Mouse (Mus musculus) hindbrain, postnatal 0 days (tissue): ENCODE measurements at regions not wholly inside any gene's neighbourhood (a gene's known extent, or its start where the extent isn't known, plus 50 kb on each side); places are given as distances from the start of the nearest gene placed in this dataset.

Experiments
- ATAC-seq: fragments of 200-750 bp; cut with Nextera tagmentation; 2 replicates; pipeline ENCODE4 v1.8.0; 2017; ENCODE audit warnings: mild to moderate bottlenecking, moderate TSS enrichment, moderate library complexity
- DNase-seq: peaks from one replicate; pipeline ENCODE4 v3.0.0-alpha.2; 2015; ENCODE audit warnings: low spot score
- H3K27ac ChIP-seq: fragments of 300-500 bp; sonication (generic); 2 replicates; pipeline ENCODE4 v1.5.1; 2014; ENCODE audit warnings: mild to moderate bottlenecking
- H3K27me3 ChIP-seq: fragments of 300-500 bp; sonication (generic); 2 replicates; pipeline ENCODE4 v1.6.1; 2014; ENCODE audit warnings: low read length, mixed read lengths; ENCODE audit not compliant: insufficient read depth
- H3K36me3 ChIP-seq: fragments of 300-500 bp; sonication (generic); 2 replicates; pipeline ENCODE4 v1.6.1; 2014; ENCODE audit warnings: low read length, mixed read lengths; ENCODE audit not compliant: insufficient read depth
- H3K4me1 ChIP-seq: fragments of 300-500 bp; sonication (generic); 2 replicates; pipeline ENCODE4 v1.6.1; 2014; ENCODE audit warnings: antibody characterized with exemption, low read length, mixed read lengths; ENCODE audit not compliant: insufficient read depth
- H3K4me2 ChIP-seq: fragments of 300-500 bp; sonication (generic); 2 replicates; pipeline ENCODE4 v1.6.1; 2014; ENCODE audit warnings: low read depth, mild to moderate bottlenecking, low read length, moderate library complexity, mixed read lengths
- H3K4me3 ChIP-seq: fragments of 300-500 bp; sonication (generic); 2 replicates; pipeline ENCODE4 v1.5.1; 2014; ENCODE audit warnings: low read length
- H3K9ac ChIP-seq: fragments of 300-500 bp; sonication (generic); replicated peaks from 2 replicates; pipeline ENCODE4 v1.6.1; 2014; ENCODE audit warnings: mild to moderate bottlenecking, low read length, moderate library complexity, mixed read lengths
- H3K9me3 ChIP-seq: fragments of 300-500 bp; sonication (generic); 2 replicates; pipeline ENCODE4 v1.6.1; 2016; ENCODE audit warnings: low read length, mixed read lengths
- CTCF ChIP-seq: IDR thresholded peaks from 2 replicates; pipeline ENCODE4 v1.5.1; 2016; ENCODE audit warnings: antibody characterized with exemption, control low read depth, low read depth
- WGBS: fragments of 180-500 bp; shearing (Covaris S2); extraction: QIAGEN DNeasy Blood & Tissue Kit; methylation state at CpG from one replicate; pipeline ENCODE4 v1.1.7; 2014; 5-methylcytosine and 5-hydroxymethylcytosine counted together

DNA sequence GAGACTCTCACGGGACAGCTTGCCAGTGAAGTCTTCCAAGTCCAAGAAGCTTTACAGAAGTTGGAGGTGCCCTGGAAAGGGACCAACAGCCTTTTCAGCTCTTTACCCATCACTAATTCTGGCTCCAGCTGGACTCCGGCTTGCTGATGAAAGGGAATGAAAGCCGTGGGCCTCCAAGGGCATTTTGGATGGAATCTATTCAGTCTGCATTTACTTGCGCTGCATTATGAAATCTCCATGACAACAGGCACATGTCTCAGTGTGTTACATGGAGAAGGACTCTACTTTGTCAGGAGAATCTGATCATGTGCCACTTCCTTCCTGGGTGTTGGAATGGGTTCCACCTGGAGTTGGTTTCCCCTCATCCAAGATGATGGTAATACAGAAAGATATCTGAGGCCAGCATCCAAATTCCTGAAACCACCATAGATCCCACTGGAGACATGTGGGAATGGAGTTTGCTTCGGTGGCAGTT is 102.2 kb upstream of the Tnc start:
- Histone ChIP-seq H3K4me2 (no peak overlapping the region), H3K36me3 (no peaks in the 10 kb centered on the region), H3K27ac (peak overlapping the region; percentile 45; the same call in 1 of the 2 replicates), H3K27me3 (no peaks in the 10 kb centered on the region), H3K9ac (no peak overlapping the region), H3K9me3 (no peaks in the 10 kb centered on the region), H3K4me3 (no peak overlapping the region), H3K4me1 (peaks cover 5% of the 10 kb centered on the region)
- peak; percentile 91 for DNase-seq
- ATAC-seq, result peak; percentile 93
- TF ChIP-seq CTCF, result no peak
- 24% methylated on average over 5 of the region's 5 CpGs for WGBS

DNA sequence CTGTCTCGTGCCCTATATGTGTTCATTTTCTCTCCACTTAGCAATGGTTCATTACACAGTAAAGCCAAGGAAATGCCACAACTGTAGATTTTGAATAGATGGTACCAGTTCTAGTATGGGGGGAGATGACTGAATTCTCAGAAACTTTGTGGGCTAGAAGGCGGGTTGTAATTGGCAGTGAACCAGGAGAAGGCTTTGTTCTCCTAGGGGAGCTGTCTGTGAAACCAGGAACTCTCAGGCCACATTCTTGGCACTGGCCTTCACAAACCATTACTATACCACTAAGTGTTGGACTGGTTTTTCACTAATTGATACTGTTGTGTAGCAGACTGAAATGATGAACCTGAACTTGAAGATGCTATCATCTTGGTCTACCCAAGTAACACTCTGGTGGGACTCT is 99.1 kb upstream of the Tnc start:
- no peak overlapping the region for H3K27ac ChIP-seq
- TF ChIP-seq CTCF, result no peak
- peak; percentile 37 for ATAC-seq
- H3K4me1 ChIP-seq, result peaks cover 5% of the 10 kb centered on the region
- no peaks in the 10 kb centered on the region for H3K9me3 ChIP-seq
- no peaks in the 10 kb centered on the region for H3K27me3 ChIP-seq
- peak; percentile 39 for DNase-seq
- 41% methylated on average over 2 of the region's 2 CpGs for WGBS
- no peaks in the 10 kb centered on the region for H3K36me3 ChIP-seq
- H3K4me3 ChIP-seq, result no peak overlapping the region
- H3K9ac ChIP-seq, result no peak overlapping the region
- no peak overlapping the region for H3K4me2 ChIP-seq

DNA sequence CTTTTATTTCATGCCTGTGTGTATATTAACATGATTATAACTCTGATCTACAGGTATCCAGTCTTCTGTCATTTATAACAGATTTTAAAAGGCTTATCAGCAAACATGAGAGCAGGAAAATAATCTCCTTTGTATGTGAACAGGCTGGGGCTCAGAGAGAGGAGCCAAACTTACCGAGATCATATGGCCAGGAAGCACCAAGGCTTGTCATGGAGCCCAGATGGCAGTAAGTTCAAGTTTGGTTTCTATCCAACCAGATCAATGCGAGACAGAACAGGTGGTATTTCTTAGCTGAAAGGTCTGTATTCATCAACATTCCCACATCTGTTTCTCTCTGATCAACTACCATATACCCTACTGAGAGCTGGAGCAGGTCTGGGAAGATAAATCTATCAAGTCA is 96.1 kb upstream of the Tnc start:
- DNase-seq (peak; percentile 40), ATAC-seq (0 out of 2 replicates have a peak, but pooled peaks have one; percentile 42)

DNA sequence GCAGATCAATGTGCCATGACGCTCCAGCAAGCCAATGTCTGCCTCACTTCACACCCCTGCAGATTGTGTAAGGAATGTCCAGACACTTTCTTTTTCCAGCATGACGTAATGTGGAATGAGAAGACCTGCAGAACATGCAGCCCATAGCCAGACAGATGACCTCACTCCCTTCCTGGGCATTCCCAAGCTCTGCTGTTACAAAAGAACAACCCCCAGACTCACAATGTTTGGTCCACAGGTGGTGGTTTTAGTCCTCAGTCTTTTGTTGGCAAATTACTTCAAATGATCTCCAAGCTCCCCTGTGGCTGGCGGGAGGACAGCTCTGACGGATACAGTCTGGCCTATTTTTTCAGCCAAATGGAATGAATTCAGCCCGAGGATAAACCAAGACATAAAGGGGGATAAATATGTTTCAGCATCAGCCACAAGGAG is 95.6 kb upstream of the Tnc start:
- H3K36me3 ChIP-seq, result no peaks in the 10 kb centered on the region
- no peak overlapping the region for H3K9ac ChIP-seq
- H3K4me3 ChIP-seq, result no peak overlapping the region
- peak; percentile 63 for DNase-seq
- WGBS, result 31% methylated on average over 5 of the region's 5 CpGs
- H3K27me3 ChIP-seq, result no peaks in the 10 kb centered on the region
- TF ChIP-seq CTCF, result no peak
- no peaks in the 10 kb centered on the region for H3K9me3 ChIP-seq
- H3K4me1 ChIP-seq, result no peaks in the 10 kb centered on the region
- H3K4me2 ChIP-seq, result no peak overlapping the region
- no peak overlapping the region for H3K27ac ChIP-seq
- peak; percentile 78 for ATAC-seq

More for the DNA sequence above, 96.1 kb upstream of the Tnc start:
- H3K4me2 ChIP-seq, result no peak overlapping the region
- H3K36me3 ChIP-seq, result no peaks in the 10 kb centered on the region
- no peaks in the 10 kb centered on the region for H3K27me3 ChIP-seq
- H3K4me1 ChIP-seq, result peaks cover 4% of the 10 kb centered on the region
- no peak overlapping the region for H3K9ac ChIP-seq
- no peak for TF ChIP-seq CTCF
- no peak overlapping the region for H3K4me3 ChIP-seq
- 45% methylated on average over 2 of the region's 2 CpGs for WGBS
- no peaks in the 10 kb centered on the region for H3K9me3 ChIP-seq
- H3K27ac ChIP-seq, result no peak overlapping the region

DNA sequence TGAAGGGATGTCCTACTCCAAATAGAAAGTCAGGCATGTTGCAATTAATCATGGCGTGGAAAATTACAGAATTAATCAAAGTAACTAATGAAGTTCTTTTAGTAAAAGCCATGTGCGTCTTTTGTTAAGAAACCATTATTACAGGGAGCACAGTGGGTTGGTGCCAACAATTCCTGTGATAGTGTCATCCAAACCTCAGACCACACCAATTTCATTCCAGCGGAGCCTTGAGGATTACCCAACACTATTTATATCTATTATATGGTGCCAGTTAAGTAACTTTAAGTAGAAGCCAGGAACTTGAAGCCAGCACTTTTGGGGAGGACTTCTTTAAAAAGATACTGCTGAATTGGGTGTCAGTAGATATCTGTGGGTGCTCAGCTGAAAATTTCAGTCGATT is 93.0 kb upstream of the Tnc start:
- no peak for ATAC-seq
- 79% methylated on average over 4 of the region's 4 CpGs for WGBS
- H3K4me2 ChIP-seq, result no peak overlapping the region

DNA sequence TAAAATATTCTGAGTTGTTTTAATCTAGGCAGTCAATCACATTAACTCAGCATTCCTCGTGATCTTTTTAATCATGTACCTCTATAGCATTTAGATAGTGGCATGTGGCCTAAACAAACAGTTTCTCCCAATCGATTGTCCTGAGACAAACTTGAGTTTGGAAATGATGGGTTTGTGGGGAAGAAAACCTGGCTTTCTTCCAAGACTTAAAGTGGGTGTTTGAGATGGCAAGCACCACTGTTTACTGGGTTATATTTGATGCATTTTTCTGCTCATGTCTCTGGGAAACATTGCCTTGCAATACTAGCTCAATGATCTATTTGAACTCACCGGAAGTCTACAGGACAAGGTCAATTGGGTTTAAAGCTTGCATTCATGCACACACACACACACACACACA is 88.2 kb upstream of the Tnc start:
- no peak overlapping the region for H3K4me3 ChIP-seq
- no peak overlapping the region for H3K27ac ChIP-seq
- H3K36me3 ChIP-seq, result no peaks in the 10 kb centered on the region
- H3K4me1 ChIP-seq, result no peaks in the 10 kb centered on the region
- no peak for TF ChIP-seq CTCF
- H3K27me3 ChIP-seq, result no peaks in the 10 kb centered on the region
- DNase-seq (no peak), ATAC-seq (no peak)
- WGBS, result 74% methylated on average over 3 of the region's 3 CpGs
- H3K9me3 ChIP-seq, result no peaks in the 10 kb centered on the region
- H3K4me2 ChIP-seq, result no peak overlapping the region
- H3K9ac ChIP-seq, result no peak overlapping the region

More for the DNA sequence above, 93.0 kb upstream of the Tnc start:
- Histone ChIP-seq H3K4me1 (no peaks in the 10 kb centered on the region), H3K9ac (no peak overlapping the region), H3K9me3 (no peaks in the 10 kb centered on the region), H3K36me3 (no peaks in the 10 kb centered on the region), H3K27ac (no peak overlapping the region), H3K4me3 (no peak overlapping the region), H3K27me3 (no peaks in the 10 kb centered on the region)
- no peak for DNase-seq
- TF ChIP-seq CTCF, result no peak

DNA sequence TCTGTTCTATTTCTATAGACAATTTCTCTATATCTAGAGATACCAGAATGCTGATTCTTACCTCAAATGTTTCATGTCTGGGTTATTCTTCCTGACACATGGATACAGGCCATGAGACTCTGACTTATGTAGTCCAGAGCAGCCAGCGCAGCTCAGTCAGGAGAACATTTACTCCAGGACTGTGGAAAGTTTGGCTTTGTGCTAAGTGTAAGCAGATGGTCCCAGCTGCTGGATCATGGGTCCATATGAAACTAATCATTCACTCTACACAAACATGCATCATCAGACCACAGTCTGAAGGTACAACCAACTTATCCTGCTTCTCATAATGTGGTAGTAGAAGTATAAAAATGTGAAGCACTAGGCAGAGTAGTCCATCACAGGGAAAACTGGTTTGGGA is 82.5 kb upstream of the Tnc start:
- DNase-seq (no peak), ATAC-seq (no peak)
- TF ChIP-seq CTCF, result no peak
- no peaks in the 10 kb centered on the region for H3K4me1 ChIP-seq
- H3K9me3 ChIP-seq, result no peaks in the 10 kb centered on the region
- no peak overlapping the region for H3K4me2 ChIP-seq
- H3K36me3 ChIP-seq, result no peaks in the 10 kb centered on the region
- no peak overlapping the region for H3K4me3 ChIP-seq
- no peak overlapping the region for H3K9ac ChIP-seq
- 84% methylated on average over 1 of the region's 1 CpGs for WGBS
- H3K27me3 ChIP-seq, result no peaks in the 10 kb centered on the region
- no peak overlapping the region for H3K27ac ChIP-seq
